Mouse (Mus musculus) olfactory bulb, adult 2 months (tissue): ENCODE measurements at regions not wholly inside any gene's neighbourhood (a gene's known extent, or its start where the extent isn't known, plus 50 kb on each side); places are given as distances from the start of the nearest gene placed in this dataset.

Source experiments
- CTCF ChIP-seq: fragments of 200-500 bp; IDR thresholded peaks from 2 replicates; pipeline ENCODE4 v1.5.1; 2012; ENCODE audit warnings: low read depth, mild to moderate bottlenecking, low read length, moderate library complexity; ENCODE audit not compliant: insufficient read depth
- POLR2A ChIP-seq: fragments of 200-500 bp; IDR thresholded peaks from 2 replicates; pipeline ENCODE4 v1.6.1; 2012; ENCODE audit warnings: mild to moderate bottlenecking, low read depth, low read length, moderate library complexity; ENCODE audit not compliant: insufficient read depth

DNA sequence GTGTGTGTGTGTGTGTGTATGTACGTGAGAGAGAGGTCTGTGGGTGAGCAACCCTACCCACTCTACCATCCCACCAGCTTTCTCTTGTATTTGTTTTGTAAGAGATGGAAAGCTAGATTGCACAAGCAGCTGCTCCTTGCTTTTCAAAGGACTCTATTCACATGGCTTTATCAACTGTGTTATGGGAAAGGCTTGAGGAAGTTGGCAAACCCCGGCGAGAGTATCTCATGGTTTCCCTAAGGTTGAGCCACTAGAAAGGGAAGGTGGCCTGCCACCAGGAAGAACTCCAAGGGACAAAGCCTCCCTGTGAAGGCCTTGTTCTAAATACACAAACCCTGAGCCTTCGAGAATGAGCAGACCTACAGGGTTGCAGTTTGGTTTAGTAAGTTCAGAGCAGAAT is 71.8 kb downstream of the Tmx1 start:
- TF ChIP-seq CTCF (no peak), POLR2A (no peak)
